Mouse (Mus musculus) heart, embryonic 14.5 days (tissue): ENCODE results near the gene Ppfia3. TPM values are rescaled to one million over a fixed set of nuclear protein-coding genes. Genes with fewer than 3 reads are reported as not detected.

ENCODE experiments used
- ATAC-seq: fragments of 200-750 bp; cut with Nextera tagmentation; 2 replicates; pipeline ENCODE4 v1.8.0; 2017; ENCODE audit warnings: low read depth, moderate TSS enrichment; ENCODE audit not compliant: insufficient number of reproducible peaks, insufficient read depth, low FRiP score
- H3K27ac ChIP-seq, 2 experiments: fragments of 200-500 bp in 1 of 2; fragments of 300-500 bp in 1 of 2; sonication (generic) in 1 of 2; replicated peaks in 1 of 2; 2 replicates each; pipeline ENCODE4 v1.5.1; 2012 to 2014; ENCODE audit warnings: low read depth in 2 of 2, low read length in 2 of 2, control low read depth in 1 of 2, mild to moderate bottlenecking in 1 of 2, mixed read lengths in 1 of 2; ENCODE audit not compliant: control insufficient read depth in 1 of 2, insufficient read depth in 1 of 2
- H3K27me3 ChIP-seq: fragments of 300-500 bp; sonication (generic); 2 replicates; pipeline ENCODE4 v1.6.1; 2014; ENCODE audit warnings: mild to moderate bottlenecking, low read length, control low read depth; ENCODE audit not compliant: control insufficient read depth, insufficient read depth
- H3K36me3 ChIP-seq: fragments of 300-500 bp; sonication (generic); 2 replicates; pipeline ENCODE4 v1.6.1; 2014; ENCODE audit warnings: mild to moderate bottlenecking, control low read depth, low read length, mixed read lengths; ENCODE audit not compliant: control insufficient read depth, insufficient read depth
- H3K4me1 ChIP-seq, 2 experiments: fragments of 200-500 bp in 1 of 2; fragments of 300-500 bp in 1 of 2; sonication (generic) in 1 of 2; 2 replicates each; pipeline ENCODE4 v1.6.1; 2012 to 2014; ENCODE audit warnings: low read length in 2 of 2, control low read depth in 1 of 2, mixed read lengths in 1 of 2; ENCODE audit not compliant: control insufficient read depth in 2 of 2, insufficient read depth in 2 of 2
- H3K4me2 ChIP-seq: fragments of 300-500 bp; sonication (generic); 2 replicates; pipeline ENCODE4 v1.6.1; 2014; ENCODE audit warnings: mild to moderate bottlenecking, low read length
- H3K4me3 ChIP-seq, 2 experiments: fragments of 200-500 bp in 1 of 2; fragments of 300-500 bp in 1 of 2; sonication (generic) in 1 of 2; 2 replicates each; pipeline ENCODE4 v1.5.1; 2012 to 2014; ENCODE audit warnings: low read length in 2 of 2, mild to moderate bottlenecking in 2 of 2, control low read depth in 1 of 2, low read depth in 1 of 2, moderate library complexity in 1 of 2; ENCODE audit not compliant: control insufficient read depth in 1 of 2, insufficient read depth in 1 of 2
- H3K9ac ChIP-seq: fragments of 300-500 bp; sonication (generic); 2 replicates; pipeline ENCODE4 v1.6.1; 2014; ENCODE audit warnings: mild to moderate bottlenecking, low read length
- H3K9me3 ChIP-seq: fragments of 300-500 bp; sonication (generic); 2 replicates; pipeline ENCODE4 v1.6.1; 2016; ENCODE audit warnings: low read length, control low read depth; ENCODE audit not compliant: control insufficient read depth
- WGBS: fragments of 180-500 bp; shearing (Covaris S2); extraction: QIAGEN DNeasy Blood & Tissue Kit; methylation state at CpG from one replicate; pipeline ENCODE4 v1.1.7; 2014; 5-methylcytosine and 5-hydroxymethylcytosine counted together
- polyA plus RNA-seq: library from polyadenylated mRNA; unstranded; fragments of >200 nt; fragmentation: Nextera tagmentation; extraction: Ambion mirVana; gene quantifications from 2 replicates; pipeline ENCODE4 v1.2.1, GENCODE M21; 2014

The Ppfia3 gene
- polyA plus RNA-seq, 1 experiment from 2014 or later, result 2.7 TPM

GRCm38 (mm10) chr7:45296626-45297025 is 70.2 kb downstream of the Ppfia3 start:
- Histone ChIP-seq H3K4me3 (no peak overlapping the region), H3K27me3 (no peaks in the 10 kb centered on the region), H3K4me1 (no peaks in the 10 kb centered on the region), H3K27ac (no peak overlapping the region), H3K9ac (no peak overlapping the region), H3K4me2 (no peak overlapping the region), H3K9me3 (no peaks in the 10 kb centered on the region), H3K36me3 (no peaks in the 10 kb centered on the region)
- WGBS, result 82% methylated on average over 1 of the region's 1 CpGs
- ATAC-seq, result no peak

Other genes starting within 250 kb of the Ppfia3 start
- 1,053 and 1,103 TPM in 2 replicates for gene Rps11, start 242.6 kb downstream of the Ppfia3 start, polyA plus RNA-seq
- gene Rpl13a, start 238.3 kb downstream of the Ppfia3 start, polyA plus RNA-seq, result 878 and 918 TPM in 2 replicates
- 0.34 and 0.58 TPM in 2 replicates for gene Gm45713, start 230.8 kb downstream of the Ppfia3 start, polyA plus RNA-seq
- 1.3 and 1.4 TPM in 2 replicates for gene Flt3l, start 230.6 kb downstream of the Ppfia3 start, polyA plus RNA-seq
- gene Pih1d1, start 212.7 kb downstream of the Ppfia3 start, polyA plus RNA-seq, result 86.3 and 94.5 TPM in 2 replicates
- 27.8 and 31.2 TPM in 2 replicates for gene Aldh16a1, start 212.4 kb downstream of the Ppfia3 start, polyA plus RNA-seq
- gene Slc17a7, start 203.1 kb downstream of the Ppfia3 start, polyA plus RNA-seq, result 5.3 and 7.8 TPM in 2 replicates
- gene Gfy, start 187.4 kb downstream of the Ppfia3 start, polyA plus RNA-seq, result not detected in 2 replicates
- 0.61 TPM in 1 of 2 replicates, not detected in the other for gene Pth2, start 186.0 kb downstream of the Ppfia3 start, polyA plus RNA-seq
- 0.32 and 0.54 TPM in 2 replicates for gene Ccdc155, start 162.1 kb downstream of the Ppfia3 start, polyA plus RNA-seq
- 0.65 and 1.7 TPM in 2 replicates for gene Dkkl1, start 154.9 kb downstream of the Ppfia3 start, polyA plus RNA-seq
- gene Tead2, start 151.3 kb downstream of the Ppfia3 start, polyA plus RNA-seq, result 106 and 111 TPM in 2 replicates
- 1.7 and 1.9 TPM in 2 replicates for gene Cd37, start 127.9 kb downstream of the Ppfia3 start, polyA plus RNA-seq
- 0.38 TPM in 1 of 2 replicates, not detected in the other for gene Slc6a16, start 125.9 kb downstream of the Ppfia3 start, polyA plus RNA-seq
- not detected in 2 replicates for gene Slc6a21, start 89.5 kb downstream of the Ppfia3 start, polyA plus RNA-seq
- gene Trpm4, start 33.2 kb downstream of the Ppfia3 start, polyA plus RNA-seq, result 11.1 and 12.4 TPM in 2 replicates
- 24.1 and 28.3 TPM in 2 replicates for gene Hrc, start 31.7 kb downstream of the Ppfia3 start, polyA plus RNA-seq
- gene Lin7b, start 3.6 kb upstream of the Ppfia3 start, polyA plus RNA-seq, result 1.0 and 1.1 TPM in 2 replicates
- gene Snrnp70, start 28.7 kb upstream of the Ppfia3 start, polyA plus RNA-seq, result 64.1 and 65.2 TPM in 2 replicates
- 0.32 and 0.38 TPM in 2 replicates for gene Kcna7, start 38.6 kb upstream of the Ppfia3 start, polyA plus RNA-seq
- gene Ntf5, start 46.7 kb upstream of the Ppfia3 start, polyA plus RNA-seq, result 1.0 and 1.6 TPM in 2 replicates
- not detected in 2 replicates for gene Lhb, start 53.8 kb upstream of the Ppfia3 start, polyA plus RNA-seq
- gene Gys1, start 67.8 kb upstream of the Ppfia3 start, polyA plus RNA-seq, result 99.1 and 105 TPM in 2 replicates
- 66.4 and 68.1 TPM in 2 replicates for gene Ruvbl2, start 71.1 kb upstream of the Ppfia3 start, polyA plus RNA-seq
- gene Ftl1, start 92.9 kb upstream of the Ppfia3 start, polyA plus RNA-seq, result 3,513 and 3,606 TPM in 2 replicates
- 89.9 and 102 TPM in 2 replicates for gene Bax, start 99.9 kb upstream of the Ppfia3 start, polyA plus RNA-seq
- gene Tulp2, start 114.9 kb upstream of the Ppfia3 start, polyA plus RNA-seq, result 0.42 and 0.71 TPM in 2 replicates
- gene Gm45808, start 119.8 kb upstream of the Ppfia3 start, polyA plus RNA-seq, result not detected in 2 replicates
- 5.2 and 5.7 TPM in 2 replicates for gene Dhdh, start 121.8 kb upstream of the Ppfia3 start, polyA plus RNA-seq
- 159 and 160 TPM in 2 replicates for gene Nucb1, start 143.4 kb upstream of the Ppfia3 start, polyA plus RNA-seq
- gene Ppp1r15a, start 159.2 kb upstream of the Ppfia3 start, polyA plus RNA-seq, result 20.5 and 23.3 TPM in 2 replicates
- 0.80 and 1.2 TPM in 2 replicates for gene Plekha4, start 159.3 kb upstream of the Ppfia3 start, polyA plus RNA-seq
- 0.20 and 0.26 TPM in 2 replicates for gene Hsd17b14, start 187.9 kb upstream of the Ppfia3 start, polyA plus RNA-seq
- 66.0 and 72.0 TPM in 2 replicates for gene Bcat2, start 203.1 kb upstream of the Ppfia3 start, polyA plus RNA-seq
- not detected in 2 replicates for gene Fgf21, start 248.5 kb upstream of the Ppfia3 start, polyA plus RNA-seq